Mouse (Mus musculus) left cerebral cortex, adult 2 months (tissue): ENCODE data around the gene Zic3. TPM values are rescaled to one million over a fixed set of nuclear protein-coding genes. Genes with fewer than 3 reads are reported as not detected.

Experiments used
- DNase-seq, 2 experiments: peaks; one replicate each; pipeline ENCODE4 v3.0.0; 2021 to 2022; ENCODE audit warnings: low spot score in 2 of 2, mixed read lengths in 1 of 2; ENCODE audit errors: extremely low spot score in 1 of 2
- H3K27ac ChIP-seq: fragments of 200-600 bp; 2 replicates; pipeline ENCODE4 v1.8.1; 2022
- H3K4me3 ChIP-seq: fragments of 200-600 bp; 2 replicates; pipeline ENCODE4 v1.8.1; 2022
- CTCF ChIP-seq: fragments of 200-600 bp; IDR thresholded peaks from 2 replicates; pipeline ENCODE4 v1.8.1; 2022; ENCODE audit warnings: antibody characterized with exemption, mild to moderate bottlenecking, moderate library complexity
- intact Hi-C: fragments of 180-260 bp; cut with DNase I; formaldehyde crosslinking; loops from one replicate; pipeline ENCODE4 v1.15.1; 2025
- long read RNA-seq, 2 experiments: library from polyadenylated mRNA; stranded (forward); transcript quantifications; one replicate each; pipeline ENCODE4 v2.0.0; 2021; ENCODE audit warnings: borderline mapping rate in 2 of 2
- total RNA-seq, 2 experiments: library from RNA; stranded (reverse); gene quantifications; 2 replicates each; pipeline ENCODE4 v1.2.3; 2021

Gene Zic3
- 1 to 10 TPM; 2.2 to 2.8 TPM for total RNA-seq
- long read RNA-seq, experiment 1, transcript Zic3-201 (3 exons, 3,949 nt): major isoform, 9 of 10 reads
- long read RNA-seq, experiment 1, partial matches to known transcripts: 0 of 10 reads
- long read RNA-seq, experiment 1, other reads (novel, unspliced or antisense): 1 of 10 reads
- long read RNA-seq, experiment 2, partial matches to known transcripts: 0 of 1 reads
- long read RNA-seq, experiment 2, other reads (novel, unspliced or antisense): 0 of 1 reads

DNA sequence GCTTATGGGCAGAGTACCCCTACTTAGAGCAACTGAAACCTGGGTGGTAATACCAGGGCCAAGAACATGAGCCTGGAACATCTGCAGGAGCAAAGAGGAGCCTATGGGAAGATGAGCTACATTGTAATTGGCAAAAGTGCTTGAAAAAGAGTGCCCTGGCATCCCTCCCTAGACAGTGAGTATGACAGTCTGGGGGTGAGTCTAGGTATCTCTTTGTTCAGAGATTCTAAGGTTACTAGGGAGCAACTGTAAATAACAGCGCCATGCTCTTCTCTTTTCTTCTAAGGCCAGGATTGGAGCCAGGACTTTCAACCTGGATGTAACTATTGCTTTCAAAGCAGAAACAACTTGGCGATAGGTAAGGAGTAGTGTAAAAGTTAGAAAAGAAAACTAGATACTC, at the start of gene Zic3:
Zic3 (plus strand) TSS at position 301 of the 400 bp plus-strand sequence.
- no peak within 1 kb of the TSS for H3K27ac ChIP-seq
- DNase-seq: no peak
- no peak for TF ChIP-seq CTCF
- no peak within 1 kb of the TSS for H3K4me3 ChIP-seq
- intact Hi-C loops: loop anchor here (2.0 kb wide), 1 partner anchor 102 kb away; no protein-coding TSS in a partner anchor

DNA sequence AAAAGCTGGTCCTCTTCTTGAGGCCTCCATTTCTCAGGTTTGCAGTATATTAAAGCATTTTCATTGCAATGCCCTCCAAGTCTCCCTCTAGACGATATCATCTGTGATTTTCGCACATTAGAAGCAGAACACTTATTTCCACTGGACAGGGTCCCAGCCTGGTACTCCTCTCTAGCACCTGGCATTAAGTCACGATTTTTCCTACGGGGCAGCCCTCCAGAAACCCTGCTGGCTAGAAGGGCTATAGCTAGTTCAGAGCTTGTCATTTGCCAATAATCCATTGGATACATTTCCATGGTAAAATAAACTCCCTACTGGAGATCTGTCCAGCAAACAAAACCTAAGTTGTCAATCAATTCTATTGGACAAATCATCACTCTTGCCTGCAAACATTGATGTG, 40.1 kb upstream of the Zic3 start:
- intact Hi-C loops: no loop called here
- TF ChIP-seq CTCF: no peak
- no peak overlapping the region for H3K27ac ChIP-seq
- no peak overlapping the region for H3K4me3 ChIP-seq
- no peak for DNase-seq

GRCm38 (mm10) chrX:57987455-57988109, 34.9 kb upstream of the Zic3 start:
- TF ChIP-seq CTCF: no peak
- DNase-seq: no peak
- H3K4me3 ChIP-seq: no peak overlapping the region
- H3K27ac ChIP-seq: no peak overlapping the region
- intact Hi-C loops: no loop called here

- no peak for TF ChIP-seq CTCF
- Histone ChIP-seq H3K4me3 (no peak overlapping the region), H3K27ac (no peak overlapping the region)
- intact Hi-C loops: no loop called here
- no peak for DNase-seq
Measured at GRCm38 (mm10) chrX:58013391-58013790, 9.1 kb upstream of the Zic3 start.

DNA sequence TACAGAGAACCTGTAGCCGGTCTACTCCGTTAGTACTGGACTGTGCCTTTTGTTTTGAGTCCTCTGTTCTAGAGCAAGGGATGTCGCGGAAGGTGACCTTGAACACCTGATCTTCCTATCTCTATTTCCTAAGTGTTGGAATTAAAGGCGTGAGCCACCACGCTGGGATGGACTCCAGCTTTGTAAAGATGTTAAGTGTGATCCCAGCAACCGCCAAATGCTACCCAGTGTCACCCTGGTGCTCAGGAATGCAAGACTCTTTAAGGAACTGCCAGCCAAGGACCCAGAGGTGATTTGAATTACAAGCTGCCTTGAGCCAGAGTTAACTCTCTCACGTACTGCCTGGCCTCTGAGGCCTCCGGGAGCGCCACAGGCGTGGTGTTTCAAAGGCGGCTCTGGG, 8.4 kb upstream of the Zic3 start:
- no peak for DNase-seq
- intact Hi-C loops: no loop called here
- H3K4me3 ChIP-seq: no peak overlapping the region
- H3K27ac ChIP-seq: no peak overlapping the region
- TF ChIP-seq CTCF: no peak

GRCm38 (mm10) chrX:58014761-58015160, 7.7 kb upstream of the Zic3 start:
- no peak for TF ChIP-seq CTCF
- Histone ChIP-seq H3K27ac (no peak overlapping the region), H3K4me3 (no peak overlapping the region)
- intact Hi-C loops: no loop called here
- no peak for DNase-seq

DNA sequence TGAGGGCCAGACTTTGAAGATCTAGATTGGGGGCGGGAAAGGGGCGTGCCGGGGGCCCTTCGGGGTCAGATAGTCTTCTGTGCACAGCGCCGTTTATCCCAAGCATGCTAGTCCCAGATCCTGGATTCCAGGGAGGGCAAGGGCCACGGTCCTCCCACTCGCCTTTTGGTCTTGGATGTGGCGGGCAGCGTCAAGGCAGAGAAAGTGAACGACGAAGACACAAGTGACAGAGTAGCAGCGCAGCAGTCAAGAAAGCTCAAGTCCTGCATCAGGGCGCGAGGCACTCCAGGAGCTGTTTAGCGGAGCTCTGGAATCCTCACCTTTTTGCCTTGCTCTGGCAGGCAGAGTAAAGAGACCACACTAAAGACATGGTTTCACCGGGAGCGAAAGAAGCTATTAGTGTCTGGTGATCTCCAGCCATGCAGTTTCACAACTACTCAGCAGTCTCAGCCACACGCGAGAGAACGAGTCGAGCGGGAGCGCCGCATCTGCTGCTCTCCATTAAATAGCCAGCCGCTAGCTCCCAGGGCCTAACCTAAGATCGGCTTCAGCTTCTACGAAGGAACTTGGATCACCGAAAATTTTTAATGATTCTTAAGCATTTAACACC, 7.1 kb upstream of the Zic3 start:
- TF ChIP-seq CTCF: no peak
- intact Hi-C loops: no loop called here
- no peak overlapping the region for H3K4me3 ChIP-seq

GRCm38 (mm10) chrX:58018720-58019119, 3.8 kb upstream of the Zic3 start:
- no peak overlapping the region for H3K27ac ChIP-seq
- DNase-seq: no peak
- no peak overlapping the region for H3K4me3 ChIP-seq
- intact Hi-C loops: no loop called here
- TF ChIP-seq CTCF: no peak

More for the DNA sequence above, 7.1 kb upstream of the Zic3 start:
- no peak for DNase-seq
- H3K27ac ChIP-seq: no peak overlapping the region

DNA sequence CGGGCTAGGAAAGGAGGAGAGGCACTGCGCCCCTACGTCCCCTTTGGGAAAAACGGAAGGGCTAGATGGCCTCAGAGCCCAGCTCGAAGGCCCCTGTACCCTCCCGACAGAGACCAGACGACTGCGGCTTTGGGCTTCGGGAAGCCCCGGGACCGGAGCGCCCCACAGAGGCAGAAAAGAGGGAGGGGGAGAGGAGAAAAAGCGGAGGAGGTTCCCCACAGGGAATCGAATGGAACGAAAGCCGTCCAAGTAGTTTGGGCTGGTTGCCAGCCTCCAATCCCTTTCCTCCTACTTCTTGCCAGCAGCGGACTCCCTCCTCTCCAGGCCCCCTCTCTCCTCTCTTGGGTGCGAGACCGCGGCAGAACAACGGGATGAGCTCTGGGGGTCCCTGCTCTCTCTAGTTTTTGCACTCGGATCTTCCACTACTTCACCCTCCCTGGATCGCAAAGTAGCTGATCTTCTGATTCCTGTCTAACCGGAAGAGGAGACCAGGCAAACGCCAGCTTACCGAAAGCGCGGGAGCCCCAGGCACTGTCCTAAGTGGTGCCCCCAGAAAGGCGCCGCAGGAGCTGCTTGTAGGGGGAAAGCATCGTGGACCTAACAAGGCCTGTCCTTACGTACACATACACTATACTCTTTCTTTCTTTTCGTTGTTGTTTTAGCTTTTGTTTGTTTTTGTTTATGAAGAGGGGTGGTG, 3.1 kb upstream of the Zic3 start:
- no peak overlapping the region for H3K27ac ChIP-seq
- peak overlapping the region; percentile 1; the same call in 1 of the 2 replicates for H3K4me3 ChIP-seq
- TF ChIP-seq CTCF: no peak
- intact Hi-C loops: no loop called here
- DNase-seq: no peak

GRCm38 (mm10) chrX:58027631-58028030, 5.1 kb downstream of the Zic3 start:
- intact Hi-C loops: no loop called here
- Histone ChIP-seq H3K27ac (no peak overlapping the region), H3K4me3 (no peak overlapping the region)
- no peak for TF ChIP-seq CTCF
- no peak for DNase-seq

GRCm38 (mm10) chrX:58028082-58028481, 5.6 kb downstream of the Zic3 start:
- intact Hi-C loops: no loop called here
- H3K4me3 ChIP-seq: no peak overlapping the region

DNA sequence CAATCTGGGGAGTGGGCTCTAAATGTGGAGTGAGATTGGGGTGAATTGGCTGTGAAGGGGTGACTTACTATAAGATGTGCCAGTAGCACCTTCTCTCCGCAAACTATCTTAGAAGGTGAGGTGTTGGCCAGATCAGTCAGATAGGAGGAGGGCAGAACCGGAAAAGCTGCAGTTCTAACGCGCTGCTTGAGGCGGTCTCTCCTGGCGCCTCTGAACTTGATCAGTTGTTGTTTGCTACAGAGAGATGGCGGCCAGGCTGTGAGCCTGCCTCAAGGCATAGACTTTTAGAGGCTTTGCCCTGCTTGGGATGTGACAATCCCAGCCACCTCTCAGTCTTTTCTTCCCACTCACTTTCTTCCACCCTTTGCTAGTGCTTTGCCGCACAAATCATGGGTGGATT, 6.4 kb downstream of the Zic3 start:
- DNase-seq: no peak
- H3K4me3 ChIP-seq: no peak overlapping the region
- intact Hi-C loops: no loop called here
- no peak overlapping the region for H3K27ac ChIP-seq
- no peak for TF ChIP-seq CTCF

More at GRCm38 (mm10) chrX:58028082-58028481, 5.6 kb downstream of the Zic3 start:
- no peak for DNase-seq
- TF ChIP-seq CTCF: no peak
- H3K27ac ChIP-seq: no peak overlapping the region
